Mouse (Mus musculus) hindbrain, embryonic 14.5 days (tissue): ENCODE measurements around the gene Spaar. TPM values are rescaled to one million over a fixed set of nuclear protein-coding genes. Genes with fewer than 3 reads are reported as not detected.
"Not testable (repeated sequence)": the region's sequence is repeated elsewhere in the genome, so short reads cannot be mapped to it uniquely, and the experiment has no call there.

Source experiments
- ATAC-seq: fragments of 200-750 bp; cut with Nextera tagmentation; 2 replicates; pipeline ENCODE4 v1.8.0; 2017; ENCODE audit warnings: moderate number of reproducible peaks, mild to moderate bottlenecking, moderate TSS enrichment, moderate library complexity; ENCODE audit not compliant: low FRiP score
- DNase-seq: peaks from one replicate; pipeline ENCODE4 v3.0.0-alpha.2; 2015; ENCODE audit warnings: low spot score
- H3K27ac ChIP-seq: fragments of 300-500 bp; sonication (generic); 2 replicates; pipeline ENCODE4 v1.5.1; 2014; ENCODE audit warnings: mild to moderate bottlenecking, moderate library complexity
- H3K27me3 ChIP-seq: fragments of 300-500 bp; sonication (generic); 2 replicates; pipeline ENCODE4 v1.6.1; 2014; ENCODE audit warnings: mild to moderate bottlenecking, low read length, mixed read lengths; ENCODE audit not compliant: control insufficient read depth, insufficient read depth
- H3K36me3 ChIP-seq: fragments of 300-500 bp; sonication (generic); replicated peaks from 2 replicates; pipeline ENCODE4 v1.6.1; 2014; ENCODE audit not compliant: control insufficient read depth, insufficient read depth
- H3K4me1 ChIP-seq: fragments of 300-500 bp; sonication (generic); replicated peaks from 2 replicates; pipeline ENCODE4 v1.6.1; 2014; ENCODE audit warnings: antibody characterized with exemption, low read length, mixed read lengths; ENCODE audit not compliant: control insufficient read depth, insufficient read depth
- H3K4me2 ChIP-seq: fragments of 300-500 bp; sonication (generic); replicated peaks from 2 replicates; pipeline ENCODE4 v1.6.1; 2014; ENCODE audit warnings: mild to moderate bottlenecking, moderate library complexity
- H3K4me3 ChIP-seq: fragments of 300-500 bp; sonication (generic); replicated peaks from 2 replicates; pipeline ENCODE4 v1.5.1; 2014; ENCODE audit warnings: mild to moderate bottlenecking, low read length
- H3K9ac ChIP-seq: fragments of 300-500 bp; sonication (generic); 2 replicates; pipeline ENCODE4 v1.6.1; 2014
- H3K9me3 ChIP-seq: fragments of 300-500 bp; sonication (generic); 2 replicates; pipeline ENCODE4 v1.6.1; 2016; ENCODE audit warnings: low read length; ENCODE audit not compliant: control insufficient read depth
- WGBS: fragments of 180-500 bp; shearing (Covaris S2); extraction: QIAGEN DNeasy Blood & Tissue Kit; methylation state at CpG from one replicate; pipeline ENCODE4 v1.1.7; 2014; 5-methylcytosine and 5-hydroxymethylcytosine counted together
- polyA plus RNA-seq: library from polyadenylated mRNA; unstranded; fragments of >200 nt; fragmentation: Nextera tagmentation; extraction: Ambion mirVana; gene quantifications from 2 replicates; pipeline ENCODE4 v1.2.1, GENCODE M21; 2014

The Spaar gene
- polyA plus RNA-seq, 1 experiment from 2014 or later: 0.04 TPM

- DNase-seq: no peak
- Histone ChIP-seq H3K4me2 (no peak overlapping the region), H3K9me3 (no peaks in the 10 kb centered on the region), H3K27me3 (no peaks in the 10 kb centered on the region), H3K4me1 (no peaks in the 10 kb centered on the region), H3K9ac (no peak overlapping the region), H3K4me3 (no peak overlapping the region), H3K27ac (no peak overlapping the region), H3K36me3 (no peaks in the 10 kb centered on the region)
- no peak for ATAC-seq
- 88% methylated on average over 5 of the region's 5 CpGs for whole genome bisulfite sequencing
These were observed 38.5 kb downstream of the Spaar start for GRCm38 (mm10) chr4:43768341-43768740.

- no peaks in the 10 kb centered on the region for H3K27me3 ChIP-seq
- H3K27ac ChIP-seq: no peak overlapping the region
- no peak overlapping the region for H3K4me3 ChIP-seq
- H3K4me1 ChIP-seq: no peaks in the 10 kb centered on the region
- WGBS: 98% methylated on average over 2 of the region's 2 CpGs
- ATAC-seq: no peak
- H3K9ac ChIP-seq: no peak overlapping the region
- no peaks in the 10 kb centered on the region for H3K36me3 ChIP-seq
- DNase-seq: no peak
- no peaks in the 10 kb centered on the region for H3K9me3 ChIP-seq
- no peak overlapping the region for H3K4me2 ChIP-seq
These were observed 39.5 kb downstream of the Spaar start for GRCm38 (mm10) chr4:43769374-43769773.

GRCm38 (mm10) chr4:43770909-43771308, 41.1 kb downstream of the Spaar start, which contains the start of gene Olfr159:
TSS of gene Olfr159 (minus strand) at chr4:43771009.
- Histone ChIP-seq H3K27ac (no peak within 1 kb of the TSS), H3K4me2 (no peak within 1 kb of the TSS), H3K9me3 (no peaks in the 10 kb centered on the region), H3K27me3 (no peaks in the 10 kb centered on the region), H3K4me3 (no peak within 1 kb of the TSS), H3K9ac (no peak within 1 kb of the TSS), H3K36me3 (no peaks in the 10 kb centered on the region), H3K4me1 (no peaks in the 10 kb centered on the region)
- ATAC-seq (no peak), DNase-seq (no peak)
- 86% methylated on average over 6 of the region's 6 CpGs for WGBS

- H3K36me3 ChIP-seq: no peaks in the 10 kb centered on the region
- no peaks in the 10 kb centered on the region for H3K4me1 ChIP-seq
- no peak for ATAC-seq
- no peak overlapping the region for H3K4me2 ChIP-seq
- no peaks in the 10 kb centered on the region for H3K9me3 ChIP-seq
- no peak for DNase-seq
- 63% methylated on average over 6 of the region's 6 CpGs for WGBS
- H3K9ac ChIP-seq: no peak overlapping the region
- H3K4me3 ChIP-seq: no peak overlapping the region
- no peaks in the 10 kb centered on the region for H3K27me3 ChIP-seq
- H3K27ac ChIP-seq: no peak overlapping the region
These were observed 41.8 kb downstream of the Spaar start for GRCm38 (mm10) chr4:43771626-43772025.

- H3K9me3 ChIP-seq: no peaks in the 10 kb centered on the region
- H3K27me3 ChIP-seq: no peaks in the 10 kb centered on the region
- no peak for ATAC-seq
- DNase-seq: no peak
- WGBS: 43% methylated on average over 2 of the region's 2 CpGs
- H3K36me3 ChIP-seq: no peaks in the 10 kb centered on the region
- H3K4me2 ChIP-seq: no peak overlapping the region
- no peak overlapping the region for H3K9ac ChIP-seq
- H3K4me1 ChIP-seq: no peaks in the 10 kb centered on the region
- no peak overlapping the region for H3K4me3 ChIP-seq
- no peak overlapping the region for H3K27ac ChIP-seq
These were observed 42.5 kb downstream of the Spaar start for GRCm38 (mm10) chr4:43772304-43772703.

- no peak overlapping the region for H3K4me3 ChIP-seq
- no peak overlapping the region for H3K9ac ChIP-seq
- no peak for DNase-seq
- no peaks in the 10 kb centered on the region for H3K36me3 ChIP-seq
- no peak overlapping the region for H3K4me2 ChIP-seq
- no peaks in the 10 kb centered on the region for H3K9me3 ChIP-seq
- WGBS: 79% methylated on average over 6 of the region's 6 CpGs
- H3K4me1 ChIP-seq: no peaks in the 10 kb centered on the region
- no peak overlapping the region for H3K27ac ChIP-seq
- ATAC-seq: no peak
- H3K27me3 ChIP-seq: no peaks in the 10 kb centered on the region
These were observed 65.5 kb downstream of the Spaar start for GRCm38 (mm10) chr4:43795296-43795695.

- WGBS: 90% methylated on average over 5 of the region's 5 CpGs
- not testable (repeated sequence) for ATAC-seq
These were observed 66.0 kb downstream of the Spaar start for GRCm38 (mm10) chr4:43795844-43796243.

GRCm38 (mm10) chr4:43798936-43799335, 69.1 kb downstream of the Spaar start:
- Histone ChIP-seq H3K27ac (no peak overlapping the region), H3K4me3 (no peak overlapping the region), H3K4me2 (no peak overlapping the region), H3K4me1 (no peaks in the 10 kb centered on the region), H3K9ac (no peak overlapping the region), H3K9me3 (peaks cover 8% of the 10 kb centered on the region), H3K36me3 (no peaks in the 10 kb centered on the region), H3K27me3 (no peaks in the 10 kb centered on the region)
- DNase-seq: no peak
- ATAC-seq: no peak
- WGBS: 76% methylated on average over 7 of the region's 7 CpGs

More at GRCm38 (mm10) chr4:43795844-43796243, 66.0 kb downstream of the Spaar start:
- not testable (repeated sequence) for H3K36me3 ChIP-seq, H3K4me3 ChIP-seq, H3K9ac ChIP-seq, H3K4me1 ChIP-seq, DNase-seq, H3K9me3 ChIP-seq, H3K4me2 ChIP-seq, H3K27me3 ChIP-seq, H3K27ac ChIP-seq
